Mouse (Mus musculus) embryonic facial prominence, embryonic 12.5 days (tissue): ENCODE measurements at regions not wholly inside any gene's neighbourhood (a gene's known extent, or its start where the extent isn't known, plus 50 kb on each side); places are given as distances from the start of the nearest gene placed in this dataset.

ENCODE experiments used
- ATAC-seq: fragments of 200-750 bp; cut with Nextera tagmentation; 2 replicates; pipeline ENCODE4 v1.8.0; 2017; ENCODE audit not compliant: insufficient number of reproducible peaks, insufficient read depth, low FRiP score, low TSS enrichment
- H3K27ac ChIP-seq: fragments of 300-500 bp; sonication (generic); 2 replicates; pipeline ENCODE4 v1.5.1; 2016; ENCODE audit warnings: mild to moderate bottlenecking
- H3K27me3 ChIP-seq: fragments of 300-500 bp; sonication (generic); 2 replicates; pipeline ENCODE4 v1.6.1; 2016; ENCODE audit warnings: mild to moderate bottlenecking, moderate library complexity
- H3K36me3 ChIP-seq: fragments of 300-500 bp; sonication (generic); 2 replicates; pipeline ENCODE4 v1.6.1; 2016; ENCODE audit warnings: mild to moderate bottlenecking
- H3K4me1 ChIP-seq: fragments of 300-500 bp; sonication (generic); 2 replicates; pipeline ENCODE4 v1.6.1; 2016
- H3K4me2 ChIP-seq: fragments of 300-500 bp; sonication (generic); replicated peaks from 2 replicates; pipeline ENCODE4 v1.6.1; 2016; ENCODE audit warnings: mild to moderate bottlenecking, moderate library complexity
- H3K4me3 ChIP-seq: fragments of 300-500 bp; sonication (generic); 2 replicates; pipeline ENCODE4 v1.5.1; 2016; ENCODE audit warnings: mild to moderate bottlenecking
- H3K9ac ChIP-seq: fragments of 300-500 bp; sonication (generic); 2 replicates; pipeline ENCODE4 v1.6.1; 2016; ENCODE audit warnings: mild to moderate bottlenecking, moderate library complexity
- H3K9me3 ChIP-seq: fragments of 300-500 bp; sonication (generic); 2 replicates; pipeline ENCODE4 v1.6.1; 2016; ENCODE audit warnings: mild to moderate bottlenecking, moderate library complexity
- WGBS: fragments of 180-500 bp; shearing (Covaris S2); methylation state at CpG from one replicate; pipeline ENCODE4 v1.1.7; 2016; 5-methylcytosine and 5-hydroxymethylcytosine counted together

DNA sequence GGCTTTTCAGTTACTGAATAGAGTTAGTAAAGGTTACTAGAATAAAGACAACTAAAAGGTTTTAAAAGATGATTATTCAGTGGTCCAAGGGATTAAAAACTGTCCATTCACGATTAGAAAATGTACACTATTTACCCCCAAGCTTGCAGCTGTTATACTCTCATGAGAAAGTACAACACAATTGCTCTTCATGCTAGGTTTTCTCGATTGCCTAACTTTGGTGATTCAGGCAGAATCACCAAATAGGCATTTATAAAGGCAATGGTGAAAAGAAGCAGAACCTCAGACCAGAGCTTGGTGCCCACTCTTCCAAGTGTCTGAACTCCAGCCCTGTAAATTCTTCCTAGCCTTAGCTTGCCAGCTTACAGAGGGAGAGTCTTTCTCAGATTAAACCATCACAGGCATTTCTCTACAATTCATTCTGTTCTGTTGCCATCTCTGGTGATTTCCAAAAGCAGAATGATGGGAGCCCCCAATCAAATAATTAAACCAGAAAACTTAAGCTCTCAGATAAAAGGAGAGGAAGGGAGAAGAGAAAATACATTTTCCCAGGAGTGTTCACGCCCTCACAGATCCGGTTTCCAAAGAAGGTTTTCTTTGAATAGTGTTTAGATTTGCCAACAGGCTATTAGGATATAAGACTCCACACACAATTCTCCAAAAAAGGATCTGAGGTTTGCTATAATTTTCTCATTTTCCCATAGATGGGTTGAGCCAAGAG is 657.0 kb downstream of the Slc22a22 start:
- Histone ChIP-seq H3K9ac (no peak overlapping the region), H3K9me3 (no peaks in the 10 kb centered on the region), H3K36me3 (no peaks in the 10 kb centered on the region), H3K4me3 (no peak overlapping the region), H3K27ac (no peak overlapping the region), H3K4me1 (no peaks in the 10 kb centered on the region), H3K4me2 (no peak overlapping the region), H3K27me3 (no peaks in the 10 kb centered on the region; the same call in 1 of the 2 replicates)
- WGBS, result 67% methylated on average over 4 of the region's 4 CpGs
- ATAC-seq, result no peak

GRCm38 (mm10) chr15:56818158-56818690 is 659.2 kb downstream of the Slc22a22 start:
- no peak for ATAC-seq
- 25% methylated on average over 4 of the region's 4 CpGs for WGBS

GRCm38 (mm10) chr15:56817204-56818157 is 659.9 kb downstream of the Slc22a22 start:
- no peaks in the 10 kb centered on the region for H3K9me3 ChIP-seq
- H3K4me1 ChIP-seq, result no peaks in the 10 kb centered on the region
- 36% methylated on average over 5 of the region's 5 CpGs for WGBS
- H3K4me3 ChIP-seq, result no peak overlapping the region
- ATAC-seq, result no peak
- no peak overlapping the region for H3K9ac ChIP-seq
- H3K36me3 ChIP-seq, result no peaks in the 10 kb centered on the region
- H3K27me3 ChIP-seq, result no peaks in the 10 kb centered on the region; the same call in 1 of the 2 replicates
- H3K27ac ChIP-seq, result no peak overlapping the region
- no peak overlapping the region for H3K4me2 ChIP-seq

More at GRCm38 (mm10) chr15:56818158-56818690, 659.2 kb downstream of the Slc22a22 start:
- no peak overlapping the region for H3K4me3 ChIP-seq
- no peaks in the 10 kb centered on the region for H3K9me3 ChIP-seq
- no peak overlapping the region for H3K4me2 ChIP-seq
- H3K9ac ChIP-seq, result no peak overlapping the region
- H3K27me3 ChIP-seq, result no peaks in the 10 kb centered on the region; the same call in 1 of the 2 replicates
- H3K4me1 ChIP-seq, result no peaks in the 10 kb centered on the region
- no peak overlapping the region for H3K27ac ChIP-seq
- no peaks in the 10 kb centered on the region for H3K36me3 ChIP-seq

- 22% methylated on average over 5 of the region's 5 CpGs for WGBS
- H3K4me3 ChIP-seq, result no peak overlapping the region
- no peak overlapping the region for H3K9ac ChIP-seq
- no peaks in the 10 kb centered on the region for H3K4me1 ChIP-seq
- ATAC-seq, result no peak
- H3K4me2 ChIP-seq, result no peak overlapping the region
- no peaks in the 10 kb centered on the region; the same call in 1 of the 2 replicates for H3K27me3 ChIP-seq
- H3K36me3 ChIP-seq, result no peaks in the 10 kb centered on the region
- H3K9me3 ChIP-seq, result no peaks in the 10 kb centered on the region
- H3K27ac ChIP-seq, result no peak overlapping the region
Measured at GRCm38 (mm10) chr15:56813876-56814275, 663.5 kb downstream of the Slc22a22 start.

GRCm38 (mm10) chr15:56810151-56810550 is 667.3 kb downstream of the Slc22a22 start:
- 49% methylated on average over 13 of the region's 13 CpGs for WGBS
- H3K4me1 ChIP-seq, result no peaks in the 10 kb centered on the region
- no peaks in the 10 kb centered on the region for H3K36me3 ChIP-seq
- H3K9me3 ChIP-seq, result no peaks in the 10 kb centered on the region
- H3K4me3 ChIP-seq, result no peak overlapping the region
- H3K9ac ChIP-seq, result no peak overlapping the region
- ATAC-seq, result no peak
- H3K4me2 ChIP-seq, result peak overlapping the region; percentile 28
- no peaks in the 10 kb centered on the region for H3K27me3 ChIP-seq
- no peak overlapping the region for H3K27ac ChIP-seq

DNA sequence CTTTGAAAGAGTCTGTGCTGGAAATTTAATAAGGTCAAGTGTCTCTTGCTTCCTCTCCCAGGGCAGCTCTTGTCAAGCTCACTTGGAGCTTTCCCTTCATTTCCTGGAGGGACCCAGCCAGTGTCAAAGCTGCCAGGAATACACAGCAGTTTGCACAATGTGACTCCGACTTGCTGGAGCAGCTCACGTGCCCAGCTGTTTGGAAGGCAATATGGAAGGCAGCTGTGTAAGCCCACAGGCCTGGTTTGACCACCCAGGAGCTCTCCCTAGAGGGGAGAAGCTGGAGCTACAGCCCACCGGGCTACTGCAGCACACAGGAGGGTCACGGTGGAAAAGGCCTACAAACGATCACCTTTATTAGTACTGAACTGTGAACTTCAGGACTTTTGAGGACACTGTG is 669.8 kb downstream of the Slc22a22 start:
- 19% methylated on average over 5 of the region's 5 CpGs for WGBS
- no peak overlapping the region for H3K4me2 ChIP-seq
- H3K4me1 ChIP-seq, result no peaks in the 10 kb centered on the region
- no peaks in the 10 kb centered on the region for H3K9me3 ChIP-seq
- no peaks in the 10 kb centered on the region for H3K27me3 ChIP-seq
- ATAC-seq, result no peak
- H3K27ac ChIP-seq, result no peak overlapping the region
- H3K9ac ChIP-seq, result no peak overlapping the region
- no peak overlapping the region for H3K4me3 ChIP-seq
- H3K36me3 ChIP-seq, result no peaks in the 10 kb centered on the region

GRCm38 (mm10) chr15:56801933-56802332 is 675.5 kb downstream of the Slc22a22 start:
- ATAC-seq, result no peak
- Histone ChIP-seq H3K9ac (no peak overlapping the region), H3K4me2 (no peak overlapping the region), H3K4me1 (no peaks in the 10 kb centered on the region), H3K9me3 (no peaks in the 10 kb centered on the region), H3K4me3 (no peak overlapping the region), H3K27me3 (no peaks in the 10 kb centered on the region), H3K27ac (no peak overlapping the region), H3K36me3 (no peaks in the 10 kb centered on the region)
- WGBS, result 93% methylated on average over 2 of the region's 2 CpGs

DNA sequence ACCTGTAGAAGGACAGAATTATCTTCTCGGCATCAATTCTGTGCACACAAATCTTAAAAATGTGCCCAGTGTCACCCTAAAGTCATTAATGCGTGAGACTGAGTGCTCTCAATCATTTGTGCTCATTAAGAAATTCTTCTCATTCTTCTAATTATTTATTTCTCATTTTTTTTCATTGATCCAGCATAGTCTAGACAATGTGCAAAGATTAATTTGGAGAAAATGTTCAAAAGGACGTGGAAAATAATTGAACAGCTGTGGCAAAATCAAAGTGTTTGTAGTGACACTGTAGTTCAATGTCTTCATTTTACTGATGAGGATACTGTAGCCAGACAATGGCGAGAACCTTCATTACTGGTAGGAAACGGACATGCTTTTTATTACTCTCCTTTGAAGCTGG is 702.0 kb downstream of the Slc22a22 start:
- no peaks in the 10 kb centered on the region for H3K27me3 ChIP-seq
- 75% methylated on average over 5 of the region's 5 CpGs for WGBS
- no peak overlapping the region for H3K27ac ChIP-seq
- H3K9me3 ChIP-seq, result no peaks in the 10 kb centered on the region
- no peak overlapping the region for H3K4me3 ChIP-seq
- no peak overlapping the region for H3K4me2 ChIP-seq
- ATAC-seq, result no peak
- no peaks in the 10 kb centered on the region for H3K4me1 ChIP-seq
- H3K9ac ChIP-seq, result no peak overlapping the region
- H3K36me3 ChIP-seq, result no peaks in the 10 kb centered on the region

DNA sequence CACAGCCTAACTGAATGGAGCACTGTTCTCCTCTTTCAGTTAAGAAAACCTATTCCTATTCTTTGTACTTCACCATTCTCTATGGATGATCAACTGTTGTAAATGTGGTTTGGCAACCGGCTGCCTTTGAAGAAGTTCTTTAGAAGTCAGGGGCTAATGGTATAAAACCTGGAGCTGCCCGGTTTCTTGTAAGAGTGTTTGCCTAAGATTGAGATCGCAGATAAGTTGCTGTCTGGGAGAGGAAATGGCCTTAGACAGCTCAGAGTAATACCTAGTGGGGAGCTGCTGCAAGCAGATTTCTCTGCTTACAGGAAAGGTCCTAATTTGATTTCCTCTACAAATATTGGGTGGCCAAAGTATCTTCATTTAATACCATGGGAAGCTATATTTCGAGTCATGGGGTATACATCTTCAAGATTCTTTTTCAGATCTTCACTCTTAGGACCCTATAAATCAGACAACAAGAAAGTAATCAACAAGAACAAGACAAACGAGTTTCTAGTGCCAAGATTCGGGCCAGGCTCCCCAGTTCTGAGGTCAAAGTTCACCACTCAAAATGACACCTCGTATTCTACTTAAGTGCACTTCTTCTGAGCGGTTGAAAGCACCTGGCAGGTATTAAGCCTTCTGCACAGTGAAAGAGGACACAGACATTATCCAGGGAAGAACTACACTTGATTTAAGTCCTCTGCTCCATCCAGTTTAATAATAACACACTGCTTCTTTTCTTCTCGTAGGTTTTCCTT is 702.6 kb downstream of the Slc22a22 start:
- 45% methylated on average over 9 of the region's 9 CpGs for WGBS
- Histone ChIP-seq H3K4me2 (no peak overlapping the region), H3K4me3 (no peak overlapping the region), H3K36me3 (no peaks in the 10 kb centered on the region), H3K4me1 (no peaks in the 10 kb centered on the region), H3K27me3 (no peaks in the 10 kb centered on the region), H3K9me3 (no peaks in the 10 kb centered on the region), H3K9ac (no peak overlapping the region), H3K27ac (no peak overlapping the region)
- ATAC-seq, result no peak

DNA sequence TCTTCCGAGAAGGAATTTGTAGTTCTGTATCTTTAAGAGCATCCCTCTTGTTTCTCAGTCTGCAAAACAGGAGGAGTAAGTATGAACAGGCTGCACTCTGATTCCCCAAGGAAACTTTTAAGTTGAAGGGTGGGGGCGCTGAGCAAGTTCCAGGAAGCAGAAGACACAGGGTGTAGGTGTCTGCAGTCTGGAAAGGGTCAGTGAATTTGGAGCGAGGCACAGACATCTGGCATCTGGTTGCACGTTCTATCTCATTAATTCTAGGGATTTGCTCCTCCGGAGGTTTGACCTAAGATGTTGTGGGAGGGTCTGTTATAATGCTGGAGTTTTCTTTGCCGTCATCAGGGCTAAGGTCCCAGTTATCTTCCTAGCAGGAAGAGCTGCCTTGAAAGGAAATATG is 711.1 kb downstream of the Slc22a22 start:
- Histone ChIP-seq H3K27me3 (no peaks in the 10 kb centered on the region), H3K4me1 (0 out of 2 replicates have a peak, but pooled peaks cover 9% of the 10 kb centered on the region), H3K9ac (no peak overlapping the region), H3K4me2 (no peak overlapping the region), H3K4me3 (no peak overlapping the region), H3K9me3 (no peaks in the 10 kb centered on the region), H3K36me3 (no peaks in the 10 kb centered on the region), H3K27ac (no peak overlapping the region)
- WGBS, result 39% methylated on average over 6 of the region's 6 CpGs
- ATAC-seq, result no peak

GRCm38 (mm10) chr15:56764957-56765482 is 712.4 kb downstream of the Slc22a22 start:
- H3K27ac ChIP-seq, result no peak overlapping the region

More at GRCm38 (mm10) chr15:56764957-56765482, 712.4 kb downstream of the Slc22a22 start:
- H3K9me3 ChIP-seq, result no peaks in the 10 kb centered on the region
- no peak overlapping the region for H3K9ac ChIP-seq
- no peaks in the 10 kb centered on the region for H3K36me3 ChIP-seq
- ATAC-seq, result peak; percentile 47; the same call in 1 of the 2 replicates
- H3K4me1 ChIP-seq, result 0 out of 2 replicates have a peak, but pooled peaks cover 9% of the 10 kb centered on the region
- H3K4me3 ChIP-seq, result no peak overlapping the region
- peak overlapping the region; percentile 14; the same call in 1 of the 2 replicates for H3K4me2 ChIP-seq
- WGBS, result 19% methylated on average over 9 of the region's 9 CpGs
- no peaks in the 10 kb centered on the region for H3K27me3 ChIP-seq
